Mouse (Mus musculus) MEL (cell line): ENCODE results near the gene Cmas.

ENCODE experiments used
- CHD2 ChIP-seq: IDR thresholded peaks from 2 replicates; pipeline ENCODE4 v1.6.1; 2011; ENCODE audit warnings: low read length, improper control_type of control experiment
- CTCF ChIP-seq, 3 experiments: IDR thresholded peaks in 2 of 3; conservative IDR thresholded peaks in 1 of 3; 2 replicates each; pipeline ENCODE4 v1.5.1; 2011 to 2012; ENCODE audit warnings: low read length in 3 of 3, low read depth in 2 of 3, mild to moderate bottlenecking in 2 of 3, improper control_type of control experiment in 1 of 3, inconsistent platforms in 1 of 3, mixed read lengths in 1 of 3, moderate library complexity in 1 of 3; ENCODE audit not compliant: control insufficient read depth in 1 of 3, insufficient read depth in 1 of 3, poor library complexity in 1 of 3, severe bottlenecking in 1 of 3
- EP300 ChIP-seq, 2 experiments: IDR thresholded peaks; 2 replicates each; pipeline ENCODE4 v1.6.1; 2011; ENCODE audit warnings: improper control_type of control experiment in 2 of 2, low read length in 2 of 2, low read depth in 1 of 2, mild to moderate bottlenecking in 1 of 2
- ETS1 ChIP-seq: IDR thresholded peaks from 2 replicates; pipeline ENCODE4 v1.6.1; 2012; ENCODE audit warnings: low read depth, mild to moderate bottlenecking, inconsistent platforms, low read length, improper control_type of control experiment, moderate library complexity
- MYC ChIP-seq: IDR thresholded peaks from 2 replicates; pipeline ENCODE4 v1.6.1; 2011; ENCODE audit warnings: low read depth, mild to moderate bottlenecking, low read length, improper control_type of control experiment, moderate library complexity
- NELFE ChIP-seq: IDR thresholded peaks from 2 replicates; pipeline ENCODE4 v1.6.1; 2011; ENCODE audit warnings: low read depth, low read length, improper control_type of control experiment
- POLR2A ChIP-seq, 2 experiments: IDR thresholded peaks; 2 replicates each; pipeline ENCODE4 v1.6.1; 2011 to 2012; ENCODE audit warnings: low read length in 2 of 2, mild to moderate bottlenecking in 2 of 2, control low read depth in 1 of 2, improper control_type of control experiment in 1 of 2, low read depth in 1 of 2, moderate library complexity in 1 of 2; ENCODE audit not compliant: control insufficient read depth in 1 of 2, insufficient read depth in 1 of 2, poor library complexity in 1 of 2
- POLR2AphosphoS5 ChIP-seq: IDR thresholded peaks from 2 replicates; pipeline ENCODE4 v1.6.1; 2012; ENCODE audit warnings: low read depth, borderline replicate concordance, mild to moderate bottlenecking, inconsistent platforms, low read length, moderate library complexity, mixed read lengths
- RCOR1 ChIP-seq: IDR thresholded peaks from 2 replicates; pipeline ENCODE4 v1.6.1; 2012; ENCODE audit warnings: low read depth, mild to moderate bottlenecking, inconsistent platforms, low read length, improper control_type of control experiment
- TBP ChIP-seq: IDR thresholded peaks from 2 replicates; pipeline ENCODE4 v1.8.0; 2011; ENCODE audit warnings: low read depth, low read length, improper control_type of control experiment
- USF1 ChIP-seq: IDR thresholded peaks from 2 replicates; pipeline ENCODE4 v1.6.1; 2014; ENCODE audit warnings: low read depth, mild to moderate bottlenecking, inconsistent platforms, low read length, improper control_type of control experiment, moderate library complexity
- USF2 ChIP-seq, 2 experiments: IDR thresholded peaks; 2 replicates each; pipeline ENCODE4 v1.6.1; 2011 to 2012; ENCODE audit warnings: improper control_type of control experiment in 2 of 2, low read length in 2 of 2, borderline replicate concordance in 1 of 2, inconsistent platforms in 1 of 2, low read depth in 1 of 2, mild to moderate bottlenecking in 1 of 2; ENCODE audit not compliant: insufficient read depth in 1 of 2

DNA sequence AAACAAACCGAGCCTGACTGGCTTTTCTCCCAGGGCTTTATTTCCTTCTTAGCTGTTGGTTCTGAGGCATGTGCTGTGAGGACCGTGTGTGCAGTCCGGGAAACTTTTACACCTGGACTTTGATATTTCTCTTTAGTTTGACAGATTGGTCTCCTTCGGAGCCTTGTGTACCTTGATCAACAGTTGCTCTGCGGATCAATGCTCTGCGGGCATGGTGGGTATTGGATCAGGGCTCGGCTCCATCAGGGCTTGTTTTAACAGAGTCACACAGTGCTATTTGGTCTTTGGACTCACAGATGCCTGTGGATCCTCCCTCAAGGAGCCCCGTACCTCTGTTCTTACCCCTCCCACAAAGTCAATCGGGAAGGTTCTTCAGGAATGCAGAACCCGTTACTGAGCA lies 57.5 kb downstream of the Cmas start:
- TF ChIP-seq CTCF (IDR thresholded peaks at IDR 0.05 in 2 of 3, conservative IDR thresholded peaks at IDR 0.05 in 1 of 3; ENCODE audit: control insufficient read depth in 1 of 3, insufficient read depth in 1 of 3, low read depth in 2 of 3, low read length in 3 of 3, poor library complexity in 1 of 3, severe bottlenecking in 1 of 3), result no peak
- no peak for TF ChIP-seq MYC
- TF ChIP-seq POLR2A (IDR thresholded peaks at IDR 0.05; ENCODE audit: control insufficient read depth in 1 of 2, insufficient read depth in 1 of 2, low read depth in 1 of 2, low read length in 2 of 2, poor library complexity in 1 of 2), result no peak
- no peak for TF ChIP-seq USF2 (IDR thresholded peaks at IDR 0.05; ENCODE audit: borderline replicate concordance in 1 of 2, insufficient read depth in 1 of 2, low read depth in 1 of 2, low read length in 2 of 2)
- no peak for TF ChIP-seq EP300 (IDR thresholded peaks at IDR 0.05; ENCODE audit: low read depth in 1 of 2, low read length in 2 of 2)
- TF ChIP-seq TBP, result no peak
- TF ChIP-seq RCOR1, result no peak
- TF ChIP-seq NELFE, result no peak
- no peak for TF ChIP-seq POLR2AphosphoS5
- TF ChIP-seq ETS1, result no peak
- TF ChIP-seq CHD2, result no peak
- no peak for TF ChIP-seq USF1
